Mouse (Mus musculus) cerebellum, postnatal 14 days (tissue): ENCODE measurements around the gene Pdzd2.
"Not testable (repeated sequence)": the region's sequence is repeated elsewhere in the genome, so short reads cannot be mapped to it uniquely, and the experiment has no call there.

ENCODE experiments used
- DNase-seq, 2 experiments: peaks; one replicate each; pipeline ENCODE4 v3.0.0; 2021; ENCODE audit warnings: mixed read lengths in 2 of 2

The Pdzd2 gene

DNA sequence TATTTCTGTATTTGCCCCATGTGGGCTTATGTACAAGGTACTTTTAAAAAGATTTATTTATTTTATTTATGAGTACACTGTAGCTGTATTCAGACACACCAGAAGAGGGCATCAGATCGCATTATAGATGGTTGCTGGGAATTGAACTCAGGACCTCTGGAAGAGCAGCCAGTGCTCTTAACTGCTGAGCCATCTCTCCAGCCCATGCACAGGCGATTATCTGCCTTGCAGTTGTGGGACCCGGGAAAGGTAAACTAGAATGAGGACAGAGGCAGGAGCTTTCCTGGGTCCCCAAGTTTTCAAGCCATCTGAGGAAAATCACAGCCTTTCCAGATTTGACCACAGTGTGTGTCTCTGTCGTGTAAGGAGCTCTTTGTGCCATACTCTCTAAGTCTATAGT is 370.9 kb downstream of the Pdzd2 start:
- no peak for DNase-seq

DNA sequence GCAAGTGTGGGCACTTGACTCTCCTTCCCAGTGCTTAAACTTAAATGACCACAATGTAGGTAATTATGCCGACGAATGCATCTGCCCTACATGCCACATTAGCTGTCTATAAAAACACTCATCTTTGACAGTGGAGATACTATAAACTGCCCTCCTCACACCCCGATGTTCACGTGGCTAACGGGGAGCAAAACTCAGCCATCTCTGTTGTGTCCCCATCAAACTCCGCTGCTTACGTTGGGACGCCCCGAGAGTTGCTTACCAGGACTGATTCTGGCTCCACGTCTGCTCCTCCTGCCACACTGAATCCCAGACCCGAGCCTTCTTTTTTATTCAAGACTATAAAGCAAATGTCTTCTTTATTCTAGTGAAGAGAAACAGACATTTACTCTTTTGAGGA is 371.4 kb downstream of the Pdzd2 start:
- no peak for DNase-seq

DNA sequence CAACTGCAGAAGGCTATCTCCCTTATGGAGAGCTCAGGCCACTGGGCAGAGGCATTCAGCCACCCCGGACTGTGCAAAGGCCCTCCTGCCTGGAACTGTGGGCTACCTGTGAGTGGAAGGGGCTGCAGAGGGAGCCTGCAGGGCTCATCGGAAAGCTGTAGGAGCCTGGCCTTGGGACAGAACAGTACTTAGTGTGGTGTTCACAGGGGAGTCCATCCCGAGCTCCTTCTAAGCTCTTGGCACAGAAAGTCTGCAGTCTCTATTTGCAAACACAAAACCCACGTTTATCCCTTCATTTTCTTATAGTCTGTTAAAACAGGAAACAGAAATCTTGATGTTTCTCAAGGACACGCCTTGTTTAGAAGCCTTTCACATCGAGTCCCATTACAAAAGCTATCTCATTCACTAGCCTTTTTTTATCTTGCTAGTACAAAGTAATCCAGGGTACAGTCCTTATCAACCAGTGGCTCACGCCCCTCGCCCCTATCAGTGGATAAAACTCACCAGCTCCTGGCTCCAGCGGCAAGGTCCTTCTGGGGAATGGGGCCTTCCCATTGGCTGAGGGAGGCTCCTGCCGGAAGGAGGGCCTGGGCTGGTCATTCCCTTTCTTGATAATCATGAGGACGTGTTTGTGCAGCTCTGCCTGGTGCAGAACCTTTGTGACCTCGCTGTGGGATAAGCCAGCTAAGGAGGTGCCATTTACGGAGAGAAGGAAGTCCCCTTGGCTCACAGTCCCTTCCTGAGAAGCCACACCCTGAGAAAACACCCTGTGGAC is 372.2 kb downstream of the Pdzd2 start:
- DNase-seq: no peak

DNA sequence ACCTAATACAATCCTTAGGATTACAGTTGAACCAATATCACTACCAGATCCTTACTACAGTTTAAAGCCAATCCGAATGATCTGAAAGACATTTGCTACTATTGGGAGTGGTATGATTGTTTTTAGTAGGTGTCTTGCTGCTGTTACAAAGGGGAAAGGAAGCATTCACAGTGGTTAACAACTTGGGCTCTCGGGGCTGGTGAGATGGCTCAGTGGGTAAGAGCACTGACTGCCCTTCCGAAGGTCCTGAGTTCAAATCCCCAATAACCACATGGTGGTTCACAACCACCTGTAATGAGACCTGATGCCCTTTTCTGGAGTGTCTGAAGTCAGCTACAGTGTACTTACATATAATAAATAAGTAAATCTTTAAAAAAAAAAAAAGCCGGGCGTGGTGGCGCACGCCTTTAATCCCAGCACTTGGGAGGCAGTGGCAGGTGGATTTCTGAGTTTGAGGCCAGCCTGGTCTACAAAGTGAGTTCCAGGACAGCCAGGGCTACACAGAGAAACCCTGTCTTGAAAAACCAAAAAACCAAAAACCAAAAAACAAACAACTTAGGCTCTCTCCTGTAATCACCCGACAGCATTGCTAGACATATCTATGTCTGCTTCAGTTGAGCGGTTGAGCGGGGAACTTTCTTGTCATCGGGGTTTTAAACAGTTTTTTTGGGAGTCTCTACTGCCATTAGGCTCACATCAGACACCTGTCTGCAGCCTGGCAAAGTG is 373.0 kb downstream of the Pdzd2 start:
- DNase-seq: not testable (repeated sequence)

DNA sequence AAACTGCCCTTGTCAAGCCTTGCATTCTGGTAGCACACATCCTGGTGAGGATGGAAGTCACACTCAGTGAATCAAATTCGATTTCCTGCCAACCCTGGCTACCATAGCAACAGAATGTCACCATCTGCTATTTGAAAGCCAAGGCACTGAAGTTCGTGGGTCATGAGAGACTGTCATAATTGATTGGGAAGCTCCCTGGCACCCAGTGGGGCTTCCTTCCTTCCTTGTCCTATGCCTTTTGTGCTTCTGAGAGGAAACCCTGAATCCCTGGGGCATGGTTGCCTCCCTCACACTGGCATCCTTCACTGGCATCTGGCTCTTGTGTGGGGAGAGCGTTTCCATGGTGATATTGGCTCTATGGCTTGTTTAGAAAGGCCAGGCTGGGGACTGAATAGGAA is 373.7 kb downstream of the Pdzd2 start:
- DNase-seq: peak; percentile 81

DNA sequence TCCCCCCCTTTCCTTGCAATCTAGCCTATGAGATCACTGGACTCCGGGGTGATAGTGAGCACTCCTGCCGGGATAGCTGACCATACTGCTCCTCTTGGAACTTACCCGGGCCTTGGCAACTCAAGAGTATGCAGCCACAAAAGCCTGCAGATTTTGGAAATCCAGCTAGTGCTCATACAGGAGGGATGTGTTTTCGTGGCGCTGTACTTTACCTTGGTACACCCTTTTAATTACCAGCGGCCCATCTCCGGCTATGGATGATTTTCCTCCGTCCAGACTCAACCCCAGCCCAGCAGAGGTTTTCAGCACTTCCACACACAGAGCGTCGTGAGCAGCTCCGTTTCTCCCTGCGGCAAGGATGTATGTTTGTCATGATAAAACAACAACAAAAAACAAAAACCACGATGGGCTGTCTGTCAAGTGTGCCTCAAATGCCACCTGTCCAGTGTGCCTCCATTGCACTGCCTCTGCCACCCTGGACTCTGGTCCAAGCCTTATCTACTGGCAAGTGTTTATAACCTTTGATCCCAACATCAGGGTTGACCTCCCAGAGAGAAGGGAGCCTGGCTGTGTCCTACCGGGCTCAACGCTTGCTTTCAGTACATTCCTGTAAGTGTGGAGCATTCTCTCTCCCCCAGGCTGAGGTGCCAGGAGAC is 374.2 kb downstream of the Pdzd2 start:
- peak in 1 of 2 experiments; percentile 15 for DNase-seq

DNA sequence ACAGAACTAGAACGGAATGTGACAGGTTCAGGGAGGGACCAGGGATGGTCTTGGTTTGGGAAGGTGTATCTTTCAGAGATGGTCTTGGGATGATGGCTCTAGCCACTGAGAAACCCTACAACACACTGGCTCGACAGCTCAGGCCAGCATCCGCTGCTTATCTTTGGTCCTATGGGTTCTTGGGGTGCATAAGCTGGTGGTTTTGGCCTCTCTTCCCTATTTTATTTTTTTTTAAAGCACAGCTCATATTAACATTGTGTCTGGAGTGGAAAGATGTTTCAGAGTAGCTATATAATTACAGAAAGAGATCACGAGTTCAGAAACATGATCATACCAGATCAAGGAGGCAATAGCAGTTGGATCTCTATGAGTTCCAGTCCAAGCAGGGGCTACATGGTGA is 375.6 kb downstream of the Pdzd2 start:
- DNase-seq: no peak

DNA sequence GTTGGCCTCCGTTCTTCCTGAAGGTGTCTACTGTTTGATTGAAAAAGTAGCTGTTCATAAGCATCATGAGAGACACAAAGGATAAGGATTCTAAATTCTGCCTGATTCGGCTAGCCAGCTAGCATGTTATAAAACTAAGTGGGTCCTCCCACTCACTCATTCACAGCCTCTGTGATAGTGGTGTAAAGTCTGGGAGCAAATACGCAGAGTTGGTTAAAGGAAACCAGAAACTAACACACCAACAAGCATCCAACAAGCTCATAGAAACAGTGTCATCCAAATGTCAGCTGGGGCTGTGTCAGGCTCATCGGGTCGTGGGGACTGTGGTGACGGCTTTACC is 377.1 kb downstream of the Pdzd2 start:
- DNase-seq: no peak

DNA sequence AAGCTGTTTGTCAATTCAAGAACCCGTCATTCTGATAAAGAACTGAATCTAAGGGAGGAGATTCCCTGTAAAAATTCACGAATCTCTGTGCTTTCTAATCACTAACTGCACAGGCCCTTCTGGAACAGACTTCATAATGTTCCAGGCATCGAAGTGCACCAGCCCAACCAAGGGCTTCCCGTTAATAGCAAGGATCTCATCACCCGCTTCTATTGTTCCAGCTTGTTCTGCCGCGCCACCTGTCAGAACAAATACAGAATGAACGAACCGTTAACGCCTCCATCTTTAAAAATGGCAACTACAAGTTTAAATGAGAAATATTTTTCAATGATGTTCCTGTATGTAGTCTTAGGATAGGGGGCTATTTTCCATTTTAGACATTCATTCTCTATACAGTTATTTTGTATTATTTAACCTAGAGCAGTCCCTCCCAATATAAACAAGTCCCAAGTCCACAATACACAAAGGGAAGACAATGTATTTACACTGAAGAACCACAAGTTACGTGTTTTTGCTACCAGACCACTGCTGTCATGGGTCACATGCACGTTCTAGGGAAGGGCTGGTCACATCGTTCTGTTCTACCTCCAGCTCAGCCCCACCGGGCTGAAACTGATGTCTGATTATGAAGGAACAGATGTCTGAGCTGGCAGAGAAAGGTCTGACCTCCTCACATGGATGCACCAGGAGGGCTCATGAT is 377.6 kb downstream of the Pdzd2 start:
- DNase-seq: no peak

DNA sequence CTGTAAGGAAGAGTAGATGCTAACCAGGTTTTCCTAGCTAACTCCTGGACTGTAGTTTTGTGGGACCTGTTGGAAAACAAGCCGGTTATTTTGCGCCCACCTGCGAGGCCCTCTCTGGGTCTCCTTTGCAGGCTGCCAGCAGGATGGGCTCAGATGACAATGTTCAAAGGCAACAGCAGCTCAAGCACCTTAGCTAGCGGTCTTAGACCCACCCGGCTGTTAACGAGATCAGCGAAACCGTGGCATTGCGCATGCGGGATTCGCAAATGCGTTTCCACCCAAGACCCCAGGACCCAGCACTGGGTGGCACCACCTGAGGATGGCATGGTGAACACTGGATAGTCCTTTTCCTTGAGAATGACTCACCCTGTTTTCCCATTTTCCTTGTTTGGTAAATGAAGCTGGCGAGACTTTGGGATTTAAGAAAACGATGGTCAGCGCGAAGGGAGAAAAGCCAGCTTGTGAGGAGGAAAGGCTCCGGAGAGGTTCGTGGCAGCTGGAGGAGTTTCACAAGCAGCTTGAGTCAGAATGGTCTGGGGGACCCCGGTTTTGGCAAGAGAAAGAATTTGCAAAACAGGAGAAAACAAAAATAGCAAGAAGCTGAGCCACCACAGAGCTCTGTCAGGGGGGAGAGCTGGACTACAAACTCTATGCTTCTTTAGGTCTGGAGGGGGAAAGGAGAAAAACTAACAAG is 379.1 kb downstream of the Pdzd2 start:
- DNase-seq: no peak

DNA sequence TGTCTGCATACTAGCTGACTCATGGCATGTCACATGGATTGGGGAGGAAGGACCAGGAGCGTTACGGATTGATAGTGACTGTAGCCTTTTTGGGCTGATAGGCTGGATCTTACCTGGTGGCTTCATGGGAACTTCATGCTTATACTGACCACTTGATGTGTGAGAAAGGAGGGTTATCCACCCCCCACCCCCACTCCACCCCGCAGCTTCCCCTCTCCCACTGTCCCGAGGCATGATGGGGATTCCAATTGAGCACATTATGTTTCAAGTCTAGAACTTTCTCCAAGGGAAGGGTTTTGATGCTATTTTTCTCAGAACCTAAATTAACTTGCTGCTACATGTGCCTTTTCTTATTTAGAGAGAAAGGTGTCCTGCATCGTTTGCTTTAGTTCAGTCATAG is 381.3 kb downstream of the Pdzd2 start:
- no peak for DNase-seq

DNA sequence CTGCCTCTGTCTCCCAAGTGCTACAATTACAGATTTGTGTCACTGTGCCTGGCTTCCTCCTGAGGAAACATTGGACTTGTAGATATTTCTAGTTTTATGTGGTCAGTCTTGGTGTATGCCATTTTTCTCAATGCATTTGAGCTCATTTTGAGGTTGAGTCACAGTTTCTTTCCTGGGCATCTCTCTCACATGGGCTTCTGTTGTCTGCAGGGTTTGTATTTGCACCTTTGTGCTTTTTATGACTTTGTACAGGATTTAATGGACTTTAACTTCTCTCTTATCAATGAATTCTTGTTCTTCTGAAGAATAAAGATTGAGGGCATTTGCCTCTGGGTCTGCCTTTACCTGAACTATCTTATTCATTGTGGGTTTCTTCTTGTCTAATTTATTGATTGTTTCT is 382.3 kb downstream of the Pdzd2 start:
- DNase-seq: no peak

DNA sequence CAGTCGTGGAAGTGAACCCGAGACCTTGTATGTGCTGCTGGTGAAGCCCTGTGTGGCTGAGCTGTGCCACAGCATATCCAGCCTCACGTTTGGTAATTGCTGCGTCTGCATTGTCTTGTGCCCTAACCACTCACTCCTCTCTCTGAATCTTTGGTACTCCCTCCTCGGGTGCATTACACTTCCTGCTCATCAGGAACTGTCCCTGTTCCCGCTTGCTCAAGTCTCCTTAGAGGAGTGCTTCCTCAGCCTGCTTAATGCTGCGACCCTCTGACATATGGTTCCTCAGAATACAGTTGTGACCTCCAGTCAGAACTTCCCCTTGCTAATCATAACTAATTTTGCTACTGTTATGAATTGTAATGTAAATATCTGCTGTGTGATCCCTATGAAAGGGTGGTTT is 383.8 kb downstream of the Pdzd2 start:
- DNase-seq: no peak

DNA sequence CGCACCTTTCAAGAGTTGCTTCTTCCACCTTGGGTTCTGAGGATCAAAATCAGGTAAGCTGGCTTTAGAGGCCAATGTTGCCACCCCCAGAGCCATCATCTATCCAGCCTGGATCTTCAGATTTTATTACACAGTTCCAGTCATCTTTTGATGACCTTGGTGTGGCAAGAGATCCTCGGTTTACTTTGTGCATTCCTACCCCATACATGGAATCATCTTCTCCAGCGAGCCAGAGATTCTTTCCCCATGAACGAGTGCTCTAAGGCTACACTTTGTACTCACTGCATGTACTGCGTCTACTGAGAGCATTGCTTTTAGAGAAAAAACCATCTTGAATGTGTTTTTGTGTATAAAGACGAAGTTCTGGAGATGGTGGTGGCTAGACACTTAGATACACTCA is 384.5 kb downstream of the Pdzd2 start:
- DNase-seq: no peak

DNA sequence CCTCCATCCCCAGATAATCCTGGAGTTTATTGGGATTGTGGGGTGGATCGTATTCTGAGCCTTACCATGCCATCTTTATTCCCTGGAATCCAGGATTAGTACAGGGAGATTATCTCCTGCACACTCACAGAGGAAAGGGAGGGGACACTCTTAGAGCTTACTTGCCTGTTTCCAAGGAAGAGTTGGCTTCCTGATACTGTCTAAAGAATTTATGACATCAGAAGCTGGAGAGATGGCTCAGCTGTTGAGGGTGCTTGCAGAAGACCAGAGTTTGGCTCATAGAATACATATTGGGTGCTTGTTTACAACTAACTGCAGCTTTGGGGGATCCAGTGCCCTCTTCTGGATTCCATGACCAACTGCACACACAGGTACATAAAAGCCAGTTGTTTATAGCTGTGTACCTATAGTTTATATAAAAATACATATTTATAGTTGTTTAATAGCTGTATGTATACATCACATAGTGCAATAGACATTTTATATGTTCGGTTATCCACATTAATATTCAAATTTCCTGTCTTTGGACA is 385.4 kb downstream of the Pdzd2 start:
- no peak for DNase-seq

DNA sequence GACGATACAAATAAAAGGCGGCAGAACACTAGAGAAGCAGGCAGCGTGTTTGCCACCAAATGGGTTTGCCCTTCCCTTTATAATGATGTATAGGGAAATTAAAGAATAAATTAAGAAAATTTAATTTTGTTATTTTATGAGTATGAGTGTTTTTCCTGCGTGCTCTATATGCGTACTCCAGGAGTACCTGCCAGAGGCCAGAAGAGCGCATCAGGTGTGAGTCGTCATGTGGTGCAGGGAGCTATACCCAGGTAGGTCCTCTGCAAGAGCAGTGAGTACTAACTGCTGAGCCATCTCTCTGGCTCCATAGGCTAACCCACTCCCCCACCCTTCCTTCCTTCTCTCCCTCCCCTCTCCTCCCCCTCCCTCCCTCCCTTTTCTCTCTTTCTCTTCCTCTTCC is 388.3 kb downstream of the Pdzd2 start:
- no peak for DNase-seq

DNA sequence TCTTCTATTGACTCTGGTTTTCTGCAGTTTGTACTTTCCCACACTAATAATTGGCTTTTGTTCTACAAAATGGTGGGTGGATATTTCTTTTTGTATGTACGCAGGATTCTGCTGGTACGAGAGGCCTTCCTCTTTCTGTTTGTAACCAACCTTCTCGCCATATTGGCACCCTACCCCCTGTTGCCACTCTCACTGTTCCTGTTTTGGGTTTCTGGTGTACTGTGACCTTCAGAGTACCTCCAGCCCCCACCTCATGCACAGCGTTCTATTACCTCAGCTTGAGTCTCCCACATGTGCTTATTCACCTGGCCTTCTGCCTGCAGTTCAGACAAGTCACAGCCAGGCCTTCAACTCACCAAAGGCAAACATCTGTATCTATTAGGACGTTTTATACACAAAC is 389.9 kb downstream of the Pdzd2 start:
- DNase-seq: no peak

DNA sequence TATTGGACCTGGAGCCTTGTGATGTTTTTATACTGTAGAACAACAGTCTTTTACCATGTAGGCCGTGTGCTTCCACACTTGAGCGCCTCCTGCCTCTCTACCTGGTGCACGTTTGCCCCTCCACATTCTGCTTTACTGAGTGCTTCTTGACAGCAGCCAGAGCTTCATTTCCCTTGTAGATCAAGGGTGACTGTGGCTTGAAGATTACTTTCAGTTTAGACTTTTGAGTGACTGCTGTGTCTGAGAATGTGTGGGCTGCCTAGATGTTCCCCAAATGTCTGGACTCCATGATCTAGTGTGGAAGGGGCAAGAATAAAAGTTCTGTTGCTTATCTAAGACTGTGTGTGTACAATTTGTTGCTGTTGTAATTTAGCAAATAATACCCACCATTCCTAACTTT is 390.8 kb downstream of the Pdzd2 start:
- DNase-seq: no peak

DNA sequence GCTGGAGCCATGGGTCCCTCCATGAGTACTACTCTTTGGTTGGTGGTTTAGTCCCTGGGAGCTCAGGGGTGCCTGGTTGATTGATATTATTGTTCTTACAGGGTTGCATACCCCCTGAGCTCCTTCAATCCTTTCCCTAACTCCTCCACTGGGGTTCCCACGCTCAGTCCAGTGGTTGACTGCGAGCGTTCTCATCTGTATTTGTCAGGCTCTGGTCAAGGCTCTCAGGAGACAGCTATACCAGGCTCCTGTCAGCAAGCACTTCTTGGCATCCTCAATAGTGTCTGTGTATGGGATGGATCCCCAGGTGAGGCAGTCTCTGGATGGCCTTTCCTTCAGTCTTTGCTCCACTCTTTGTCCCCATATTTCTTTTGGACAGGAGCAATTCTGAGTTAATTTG is 392.8 kb downstream of the Pdzd2 start:
- no peak for DNase-seq

DNA sequence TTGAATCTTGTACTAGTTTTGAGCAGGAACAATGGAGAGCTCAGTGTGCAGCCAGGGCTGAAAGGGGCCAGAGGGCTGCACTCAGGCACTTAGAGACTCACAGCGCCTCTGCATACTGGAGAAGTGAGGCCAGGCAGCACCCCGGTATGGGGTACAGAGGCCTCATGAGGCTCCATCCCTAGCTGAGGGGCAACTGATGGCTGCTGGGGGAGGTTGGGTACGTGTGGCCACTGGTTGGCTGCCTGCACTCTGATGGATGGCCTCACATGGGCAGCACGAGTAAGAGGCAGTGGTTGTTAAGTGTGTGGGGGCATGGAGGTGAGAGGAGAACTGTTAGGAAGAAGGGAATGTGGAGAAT is 398.3 kb downstream of the Pdzd2 start:
- DNase-seq: no peak

DNA sequence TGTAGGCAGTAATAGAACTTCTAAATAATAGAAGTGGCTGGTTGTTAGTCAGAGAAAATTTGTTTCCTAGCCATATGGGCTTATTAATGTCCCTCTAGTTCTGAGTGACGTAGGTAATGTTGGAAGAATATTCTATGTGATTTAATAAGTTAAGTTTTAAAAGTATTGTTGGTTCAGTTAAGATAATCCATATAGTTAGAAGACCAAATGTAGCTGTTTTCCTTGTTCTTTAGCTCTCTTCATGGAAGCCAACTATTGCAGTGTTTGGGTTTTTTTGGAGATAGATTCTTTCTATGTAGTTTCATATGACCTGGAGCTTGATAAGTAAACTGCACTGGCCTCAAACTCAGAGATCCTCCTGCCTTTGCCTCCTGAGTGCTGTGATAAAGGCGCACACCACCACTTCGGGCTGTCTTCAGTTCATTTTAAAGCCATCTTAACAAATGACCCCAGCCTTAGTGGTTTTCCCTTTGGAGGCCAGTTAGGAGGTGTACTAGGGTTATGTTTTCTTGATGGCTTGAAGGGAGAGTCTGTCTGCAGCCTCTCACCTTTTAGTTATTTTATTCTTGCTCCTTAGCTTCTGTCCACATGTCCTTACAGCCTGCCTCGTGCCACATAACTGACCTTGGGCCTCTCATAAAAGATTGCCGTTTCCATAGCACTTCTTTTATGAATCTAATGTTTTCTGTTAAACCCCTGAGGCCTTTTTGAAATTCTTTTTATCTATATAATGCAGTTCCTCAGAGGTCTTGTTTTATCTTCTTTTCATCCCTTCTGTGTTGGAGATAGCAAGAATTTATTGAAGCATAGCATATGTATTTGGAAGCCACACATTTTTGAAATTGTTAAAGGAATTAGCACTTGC is 399.0 kb downstream of the Pdzd2 start:
- no peak for DNase-seq

DNA sequence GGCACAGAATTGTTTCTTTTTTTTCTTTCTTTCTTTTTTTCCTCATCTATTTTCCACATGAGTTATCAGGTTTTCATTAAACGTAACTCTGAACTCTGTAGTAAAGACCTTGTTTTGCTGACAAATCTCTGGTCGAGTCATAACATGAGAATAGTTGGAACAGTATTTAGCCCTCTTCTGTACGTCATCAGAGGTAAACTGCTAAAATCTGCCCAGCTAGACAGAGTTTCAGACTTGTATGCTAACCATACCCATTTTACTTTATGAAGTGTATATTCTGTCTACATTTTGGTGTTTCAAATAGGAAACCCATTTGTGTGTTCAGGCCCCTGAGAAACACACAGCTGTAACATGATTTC is 402.0 kb downstream of the Pdzd2 start:
- no peak for DNase-seq
